Mouse (Mus musculus) lung, embryonic 15.5 days (tissue): Measurements from ENCODE around the gene Plpp7. TPM values are rescaled to one million over a fixed set of nuclear protein-coding genes. Genes with fewer than 3 reads are reported as not detected.

Source experiments
- ATAC-seq: fragments of 200-750 bp; cut with Nextera tagmentation; 2 replicates; pipeline ENCODE4 v1.8.0; 2017; ENCODE audit warnings: moderate number of reproducible peaks, borderline replicate concordance; ENCODE audit not compliant: low FRiP score, low TSS enrichment; ENCODE audit errors: extremely low read depth
- H3K27ac ChIP-seq: fragments of 300-500 bp; sonication (generic); 2 replicates; pipeline ENCODE4 v1.5.1; 2015; ENCODE audit warnings: moderate library complexity, mild to moderate bottlenecking, inconsistent platforms
- H3K27me3 ChIP-seq: fragments of 300-500 bp; sonication (generic); 2 replicates; pipeline ENCODE4 v1.6.1; 2015; ENCODE audit warnings: inconsistent platforms
- H3K36me3 ChIP-seq: fragments of 300-500 bp; sonication (generic); 2 replicates; pipeline ENCODE4 v1.6.1; 2015; ENCODE audit warnings: inconsistent platforms
- H3K4me1 ChIP-seq: fragments of 300-500 bp; sonication (generic); 2 replicates; pipeline ENCODE4 v1.6.1; 2015; ENCODE audit warnings: inconsistent platforms
- H3K4me2 ChIP-seq: fragments of 300-500 bp; sonication (generic); 2 replicates; pipeline ENCODE4 v1.6.1; 2015; ENCODE audit warnings: inconsistent platforms, mild to moderate bottlenecking, moderate library complexity
- H3K4me3 ChIP-seq: fragments of 300-500 bp; sonication (generic); 2 replicates; pipeline ENCODE4 v1.5.1; 2015; ENCODE audit warnings: mild to moderate bottlenecking, inconsistent platforms
- H3K9ac ChIP-seq: fragments of 300-500 bp; sonication (generic); 2 replicates; pipeline ENCODE4 v1.6.1; 2015; ENCODE audit warnings: inconsistent platforms
- H3K9me3 ChIP-seq: fragments of 300-500 bp; sonication (generic); 2 replicates; pipeline ENCODE4 v1.6.1; 2016; ENCODE audit warnings: inconsistent platforms
- WGBS: fragments of 180-500 bp; shearing (Covaris S2); methylation state at CpG from one replicate; pipeline ENCODE4 v1.1.7; 2015; 5-methylcytosine and 5-hydroxymethylcytosine counted together
- polyA plus RNA-seq: library from polyadenylated mRNA; unstranded; fragments of >200 nt; fragmentation: Nextera tagmentation; extraction: Ambion mirVana; gene quantifications from 2 replicates; pipeline ENCODE4 v1.2.1, GENCODE M21; 2015

Gene Plpp7
- polyA plus RNA-seq, 1 experiment from 2014 or later: 4.2 TPM

DNA sequence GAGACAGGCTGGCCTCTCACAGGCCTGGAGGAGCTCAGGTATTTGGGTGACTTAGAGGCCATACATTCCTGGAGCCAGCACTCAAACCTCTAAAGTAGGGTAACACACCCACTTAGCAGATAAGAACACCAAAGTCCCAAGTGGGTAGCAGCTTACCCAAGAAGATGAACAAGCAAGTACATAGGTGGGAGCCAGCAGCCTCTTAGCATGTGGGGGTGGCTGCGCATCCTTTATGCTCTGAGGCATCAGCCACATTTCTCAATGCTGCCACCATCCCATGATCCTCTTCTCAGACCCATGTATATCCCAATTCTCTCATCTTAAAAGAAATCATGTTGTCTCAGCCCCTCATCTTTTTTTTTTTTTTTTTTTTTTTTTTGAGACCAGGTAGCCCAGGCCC lies 15.9 kb downstream of the Plpp7 start:
- no peaks in the 10 kb centered on the region for H3K36me3 ChIP-seq
- no peaks in the 10 kb centered on the region for H3K9me3 ChIP-seq
- ATAC-seq: no peak
- 89% methylated on average over 1 of the region's 1 CpGs for WGBS
- no peak overlapping the region for H3K27ac ChIP-seq
- H3K4me3 ChIP-seq: no peak overlapping the region
- H3K9ac ChIP-seq: no peak overlapping the region
- no peaks in the 10 kb centered on the region for H3K27me3 ChIP-seq
- no peaks in the 10 kb centered on the region for H3K4me1 ChIP-seq
- no peak overlapping the region for H3K4me2 ChIP-seq

DNA sequence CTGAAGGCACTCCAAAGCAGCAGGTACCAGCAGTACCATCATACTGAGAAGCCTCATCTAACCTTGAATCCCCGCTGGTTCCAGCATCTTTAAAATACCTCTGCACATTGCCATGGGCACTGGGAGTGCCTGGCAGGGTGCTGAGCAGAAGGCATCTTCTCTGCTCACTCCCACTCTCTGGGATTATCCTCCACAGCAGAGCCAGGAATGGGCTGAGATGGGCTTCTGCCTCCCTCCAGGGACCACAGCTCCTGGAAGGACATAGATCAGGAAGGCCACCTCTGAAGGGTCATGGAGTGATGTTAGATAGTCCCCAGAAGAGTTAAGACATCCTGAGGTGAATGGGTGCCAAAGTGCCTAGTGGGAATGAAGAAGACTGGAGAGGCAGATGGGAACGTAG lies 17.2 kb downstream of the Plpp7 start:
- no peak for ATAC-seq
- Histone ChIP-seq H3K27me3 (no peaks in the 10 kb centered on the region), H3K27ac (no peak overlapping the region), H3K4me3 (no peak overlapping the region), H3K9me3 (no peaks in the 10 kb centered on the region), H3K4me2 (no peak overlapping the region), H3K9ac (no peak overlapping the region), H3K36me3 (no peaks in the 10 kb centered on the region), H3K4me1 (no peaks in the 10 kb centered on the region)
- WGBS: 60% methylated on average over 2 of the region's 2 CpGs

DNA sequence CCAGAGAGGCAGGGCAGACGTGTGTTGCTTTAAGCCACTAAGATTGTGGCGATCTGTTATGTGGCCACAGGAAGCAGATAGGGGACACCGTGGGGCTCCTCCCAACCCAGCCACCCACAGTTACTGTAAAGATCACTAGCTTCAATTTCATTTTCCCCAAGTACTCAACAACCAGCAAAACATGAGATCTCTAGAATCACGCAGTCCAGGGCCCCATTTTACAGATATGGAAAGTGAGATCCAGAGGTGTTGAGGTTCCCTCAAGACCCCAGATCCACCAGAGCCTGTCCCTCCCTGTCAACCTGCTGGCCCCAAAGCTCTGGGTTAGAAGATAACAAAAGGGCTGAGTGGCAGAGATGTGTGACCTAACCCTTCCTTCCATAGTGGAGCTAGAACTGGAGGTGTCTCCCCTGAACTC lies 20.5 kb downstream of the Plpp7 start:
- H3K27ac ChIP-seq: no peak overlapping the region

DNA sequence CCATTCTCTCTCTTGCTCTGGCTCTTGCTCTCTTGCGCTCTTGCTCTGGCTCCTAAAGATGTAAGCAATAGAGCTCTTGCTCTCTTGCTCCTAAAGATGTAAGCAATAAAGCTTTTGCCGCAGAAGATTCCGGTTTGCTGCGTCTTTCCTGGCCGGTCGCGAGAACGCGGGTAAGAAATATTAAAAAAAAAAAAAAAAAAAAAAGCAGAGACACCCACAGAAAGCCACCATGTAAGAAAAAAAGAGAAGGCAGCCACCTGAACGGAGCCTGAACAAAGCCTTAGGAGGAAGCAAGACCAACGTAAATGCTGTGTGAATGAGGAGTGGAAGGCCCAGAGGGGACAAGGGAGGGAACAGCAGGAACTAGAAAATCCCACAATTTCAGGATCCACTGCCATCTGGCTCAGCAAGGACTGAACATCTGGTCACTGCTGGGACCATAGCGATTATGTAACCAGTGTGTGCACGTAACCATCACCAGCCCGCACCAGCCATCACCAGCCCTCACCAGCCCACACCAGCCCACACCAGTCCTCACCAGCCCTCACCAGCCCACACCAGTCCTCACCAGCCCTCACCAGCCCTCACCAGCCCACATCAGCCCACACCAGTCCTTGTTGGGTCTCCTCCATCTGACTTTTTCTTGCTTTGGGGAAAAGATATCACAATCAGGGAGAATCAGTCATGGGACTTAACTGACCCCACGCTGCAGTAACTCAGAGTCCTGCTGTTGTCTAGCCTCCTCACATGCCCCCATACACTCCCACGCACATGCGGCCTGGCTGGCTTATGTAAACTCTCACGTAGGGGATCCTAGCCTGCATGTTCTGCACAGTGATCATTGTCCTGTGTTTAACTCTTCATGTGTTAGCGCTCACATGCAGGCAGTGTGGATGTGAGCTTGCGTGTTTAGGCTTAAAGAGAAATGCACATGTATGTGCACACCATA lies 24.7 kb downstream of the Plpp7 start:
- 85% methylated on average over 20 of the region's 20 CpGs for WGBS
- ATAC-seq: no peak

More for the DNA sequence above, 20.5 kb downstream of the Plpp7 start:
- no peak overlapping the region for H3K4me3 ChIP-seq
- H3K9ac ChIP-seq: no peak overlapping the region
- no peaks in the 10 kb centered on the region for H3K4me1 ChIP-seq
- no peak overlapping the region for H3K4me2 ChIP-seq
- H3K27me3 ChIP-seq: no peaks in the 10 kb centered on the region
- 80% methylated on average over 4 of the region's 4 CpGs for WGBS
- H3K36me3 ChIP-seq: no peaks in the 10 kb centered on the region
- H3K9me3 ChIP-seq: no peaks in the 10 kb centered on the region
- no peak for ATAC-seq

DNA sequence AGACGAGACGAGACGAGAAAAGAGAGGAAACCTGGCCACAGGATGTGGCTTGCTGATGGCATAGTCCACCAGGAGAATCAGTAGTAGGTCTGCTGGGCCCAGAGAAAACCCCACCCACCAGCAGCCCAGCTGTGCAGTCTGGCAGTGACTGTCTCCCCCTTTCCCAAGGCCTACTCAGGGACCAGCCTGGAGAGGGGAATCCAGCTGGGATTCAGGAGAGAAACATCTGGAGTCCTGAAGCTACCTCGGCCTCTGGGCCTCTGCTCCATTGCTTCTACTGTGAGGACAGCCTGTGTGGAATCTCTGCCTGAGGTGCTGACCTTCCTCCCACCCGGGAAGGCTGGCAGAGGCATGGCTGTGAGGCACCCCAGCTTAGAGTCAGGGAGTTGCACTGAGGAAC lies 25.8 kb downstream of the Plpp7 start:
- Histone ChIP-seq H3K4me1 (no peaks in the 10 kb centered on the region), H3K36me3 (no peaks in the 10 kb centered on the region), H3K27me3 (no peaks in the 10 kb centered on the region), H3K9me3 (no peaks in the 10 kb centered on the region), H3K4me2 (no peak overlapping the region), H3K9ac (no peak overlapping the region), H3K27ac (no peak overlapping the region), H3K4me3 (no peak overlapping the region)
- no peak for ATAC-seq
- 58% methylated on average over 5 of the region's 5 CpGs for WGBS

More for the DNA sequence above, 24.7 kb downstream of the Plpp7 start:
- H3K27me3 ChIP-seq: no peaks in the 10 kb centered on the region
- no peaks in the 10 kb centered on the region for H3K36me3 ChIP-seq
- H3K9me3 ChIP-seq: no peaks in the 10 kb centered on the region
- no peaks in the 10 kb centered on the region for H3K4me1 ChIP-seq
- no peak overlapping the region for H3K4me3 ChIP-seq
- no peak overlapping the region for H3K9ac ChIP-seq
- H3K4me2 ChIP-seq: no peak overlapping the region
- H3K27ac ChIP-seq: no peak overlapping the region

- Histone ChIP-seq H3K9ac (no peak overlapping the region), H3K4me1 (no peaks in the 10 kb centered on the region), H3K9me3 (no peaks in the 10 kb centered on the region), H3K4me3 (no peak overlapping the region), H3K27me3 (no peaks in the 10 kb centered on the region), H3K36me3 (no peaks in the 10 kb centered on the region), H3K4me2 (no peak overlapping the region), H3K27ac (no peak overlapping the region)
- ATAC-seq: no peak
- 67% methylated on average over 2 of the region's 2 CpGs for WGBS
These were observed 26.5 kb downstream of the Plpp7 start for GRCm38 (mm10) chr2:32121785-32122184.

- Histone ChIP-seq H3K9me3 (no peaks in the 10 kb centered on the region), H3K27me3 (no peaks in the 10 kb centered on the region), H3K4me1 (peaks cover 28% of the 10 kb centered on the region), H3K4me2 (0 out of 2 replicates have a peak overlapping the region, but pooled peaks have one; percentile 3), H3K9ac (no peak overlapping the region), H3K4me3 (no peak overlapping the region), H3K36me3 (no peaks in the 10 kb centered on the region), H3K27ac (no peak overlapping the region)
- 11% methylated on average over 16 of the region's 16 CpGs for WGBS
- ATAC-seq: peak; percentile 45; the same call in 1 of the 2 replicates
These were observed 32.6 kb downstream of the Plpp7 start for GRCm38 (mm10) chr2:32127653-32128535.

DNA sequence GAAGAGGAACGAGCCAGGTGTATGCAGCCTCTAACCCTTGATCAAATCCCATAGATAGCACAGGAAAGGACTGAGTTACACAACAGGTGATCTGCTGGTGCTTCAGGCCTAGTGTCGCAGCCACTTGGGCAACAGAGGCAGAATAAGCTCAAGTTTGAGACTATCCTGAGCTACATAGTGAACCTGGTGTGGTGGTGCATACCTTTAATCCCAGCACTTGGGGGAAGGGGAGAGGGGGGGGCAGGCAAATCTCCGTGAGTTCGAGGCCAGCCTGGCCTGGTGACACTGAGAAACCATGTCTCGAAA lies 33.2 kb downstream of the Plpp7 start:
- Histone ChIP-seq H3K27me3 (no peaks in the 10 kb centered on the region), H3K4me3 (no peak overlapping the region), H3K4me2 (0 out of 2 replicates have a peak overlapping the region, but pooled peaks have one; percentile 3), H3K9me3 (no peaks in the 10 kb centered on the region), H3K27ac (no peak overlapping the region), H3K9ac (no peak overlapping the region), H3K4me1 (peaks cover 28% of the 10 kb centered on the region), H3K36me3 (no peaks in the 10 kb centered on the region)
- 76% methylated on average over 5 of the region's 5 CpGs for WGBS
- no peak for ATAC-seq

GRCm38 (mm10) chr2:32129383-32130074 lies 34.2 kb downstream of the Plpp7 start:
- no peak overlapping the region for H3K9ac ChIP-seq
- no peak overlapping the region for H3K27ac ChIP-seq
- H3K9me3 ChIP-seq: no peaks in the 10 kb centered on the region
- 39% methylated on average over 11 of the region's 11 CpGs for WGBS
- no peak overlapping the region for H3K4me2 ChIP-seq
- peaks cover 28% of the 10 kb centered on the region for H3K4me1 ChIP-seq
- H3K27me3 ChIP-seq: no peaks in the 10 kb centered on the region
- H3K4me3 ChIP-seq: no peak overlapping the region
- ATAC-seq: no peak
- no peaks in the 10 kb centered on the region for H3K36me3 ChIP-seq

- Histone ChIP-seq H3K27me3 (no peaks in the 10 kb centered on the region), H3K4me1 (peaks cover 28% of the 10 kb centered on the region), H3K9ac (0 out of 2 replicates have a peak overlapping the region, but pooled peaks have one; percentile 1), H3K4me2 (0 out of 2 replicates have a peak overlapping the region, but pooled peaks have one; percentile 1), H3K27ac (no peak overlapping the region), H3K9me3 (no peaks in the 10 kb centered on the region), H3K4me3 (no peak overlapping the region), H3K36me3 (no peaks in the 10 kb centered on the region)
- ATAC-seq: no peak
- WGBS: 30% methylated on average over 6 of the region's 6 CpGs
These were observed 35.1 kb downstream of the Plpp7 start for GRCm38 (mm10) chr2:32130435-32130834.

- no peaks in the 10 kb centered on the region for H3K36me3 ChIP-seq
- H3K27me3 ChIP-seq: no peaks in the 10 kb centered on the region
- WGBS: 50% methylated on average over 9 of the region's 9 CpGs
- H3K27ac ChIP-seq: no peak overlapping the region
- no peak overlapping the region for H3K4me3 ChIP-seq
- no peak overlapping the region for H3K4me2 ChIP-seq
- peaks cover 28% of the 10 kb centered on the region for H3K4me1 ChIP-seq
- H3K9me3 ChIP-seq: no peaks in the 10 kb centered on the region
- no peak overlapping the region for H3K9ac ChIP-seq
- no peak for ATAC-seq
These were observed 36.0 kb downstream of the Plpp7 start for GRCm38 (mm10) chr2:32131205-32131834.
